Mouse (Mus musculus) T-helper 2 cell (primary cell): ENCODE results near the gene Hadhb.

Source experiments
- in situ Hi-C: fragments of 300-600 bp; cut with MboI, MseI; formaldehyde crosslinking; loops from one replicate; pipeline ENCODE4 v1.15.1; 2025; ENCODE audit warnings: high pct_unique_total_duplicates

Gene Hadhb

DNA sequence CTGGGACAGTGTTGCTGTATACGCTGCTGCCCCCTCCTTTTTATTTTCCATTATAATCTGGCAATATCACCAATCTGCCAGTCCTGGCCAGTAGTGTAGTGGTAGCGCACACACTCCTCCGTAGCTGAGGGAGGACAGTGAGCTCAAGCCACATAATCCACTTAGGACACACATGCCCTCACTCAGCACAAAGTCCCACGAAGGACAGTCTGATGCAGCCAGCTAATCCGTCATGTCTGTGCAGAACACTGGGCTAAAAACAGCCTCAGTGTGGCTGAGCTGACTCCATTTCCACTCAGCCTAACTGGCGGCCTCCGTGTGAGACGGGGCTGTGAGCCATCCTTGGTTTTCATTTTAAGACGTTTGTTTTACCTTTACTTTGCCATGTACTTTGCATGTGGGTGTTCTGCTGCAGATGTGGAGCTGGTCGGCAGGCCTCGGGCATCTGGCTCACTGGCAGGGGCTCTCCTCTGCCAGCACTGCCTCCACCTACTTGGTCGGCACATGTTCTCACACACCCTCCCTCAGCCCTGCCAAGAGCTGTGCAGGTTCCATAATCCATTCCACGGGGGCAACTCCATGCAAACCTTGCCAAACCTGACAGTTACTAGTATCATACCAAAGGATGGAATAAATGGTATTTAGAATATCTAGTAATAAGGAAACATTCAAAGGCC is 27.0 kb upstream of the Hadhb start:
- in situ Hi-C loops, result no loop called here

DNA sequence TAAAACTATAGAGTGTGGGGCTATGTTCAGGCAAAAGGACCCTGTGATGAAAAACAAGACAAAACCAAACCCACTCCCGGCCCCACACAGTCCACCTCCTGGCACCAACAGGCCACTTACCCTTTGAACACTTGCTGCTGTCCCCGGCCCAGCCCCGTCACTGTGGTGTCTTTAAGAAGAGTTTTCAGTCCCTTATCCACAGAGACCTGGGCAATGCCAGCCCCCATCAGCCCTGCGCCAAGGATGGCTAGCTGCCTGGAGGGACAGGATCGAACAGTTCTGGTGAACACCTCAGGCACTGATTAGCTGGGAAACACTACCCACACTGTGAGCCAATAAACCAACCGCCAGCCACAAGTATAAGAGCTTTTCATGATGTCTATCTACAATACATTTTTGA is 26.4 kb upstream of the Hadhb start:
- in situ Hi-C loops, result no loop called here

DNA sequence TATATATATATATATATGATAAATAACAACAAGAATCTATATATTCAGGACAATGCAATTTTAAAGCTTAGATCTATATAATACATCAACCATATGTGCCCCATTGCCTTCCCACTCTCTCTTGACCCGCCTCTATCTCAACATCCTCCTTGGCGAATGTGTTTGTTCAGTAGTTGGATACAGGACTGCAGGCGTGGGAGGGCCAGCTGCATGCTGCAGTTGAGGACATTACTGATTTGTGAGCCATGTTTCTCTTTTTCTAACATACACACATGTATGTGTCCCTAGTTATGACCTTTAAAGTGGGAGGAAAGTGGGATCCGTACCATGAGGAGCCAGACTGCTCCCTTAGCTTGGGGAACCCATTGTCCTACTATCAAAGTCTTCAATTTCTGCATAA is 23.8 kb upstream of the Hadhb start:
- in situ Hi-C loops, result no loop called here

DNA sequence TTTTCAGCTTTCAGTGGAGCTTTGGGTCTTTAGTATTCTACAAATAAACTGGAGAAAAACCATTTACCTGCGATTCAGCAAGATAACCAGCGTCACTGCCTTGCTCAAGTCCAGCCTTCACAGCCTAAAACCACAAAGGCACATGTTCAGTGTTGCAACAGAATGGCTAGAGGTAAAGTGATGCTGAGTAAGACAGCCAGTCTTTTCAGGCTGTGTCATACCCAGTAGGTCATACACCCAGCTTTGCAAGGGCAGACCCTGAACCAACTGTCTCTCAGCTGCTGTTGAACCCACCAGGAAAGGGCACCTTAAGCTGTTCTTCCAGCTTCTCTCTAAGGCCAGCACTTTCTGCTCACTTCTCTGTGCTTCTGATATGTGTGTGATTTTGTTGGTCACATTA is 22.9 kb upstream of the Hadhb start:
- in situ Hi-C loops, result no loop called here

DNA sequence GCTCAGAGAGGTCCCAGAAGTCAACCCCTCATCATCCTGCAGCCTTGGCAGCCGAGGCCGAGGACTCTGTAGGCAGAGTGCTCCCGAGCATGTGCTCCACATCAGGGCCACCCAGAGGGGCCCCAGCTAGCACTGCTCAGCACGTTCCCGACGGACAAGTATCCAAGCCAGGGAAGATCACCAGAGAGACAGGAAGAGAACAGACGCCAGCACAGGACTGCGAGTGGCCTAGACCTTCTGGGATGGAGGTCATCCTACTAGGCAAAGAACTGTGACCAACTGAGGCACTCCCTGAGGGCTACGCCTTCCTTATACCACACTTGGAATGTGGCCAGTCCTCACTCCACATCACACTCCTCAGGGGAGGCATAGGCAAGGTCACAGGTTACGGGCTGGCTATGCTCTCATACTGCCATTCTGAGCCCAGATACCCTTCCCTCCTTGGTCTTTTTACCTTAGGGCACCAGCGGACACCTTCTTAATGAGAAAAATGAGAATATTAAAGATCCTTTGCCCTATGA is 19.3 kb upstream of the Hadhb start:
- in situ Hi-C loops, result no loop called here

DNA sequence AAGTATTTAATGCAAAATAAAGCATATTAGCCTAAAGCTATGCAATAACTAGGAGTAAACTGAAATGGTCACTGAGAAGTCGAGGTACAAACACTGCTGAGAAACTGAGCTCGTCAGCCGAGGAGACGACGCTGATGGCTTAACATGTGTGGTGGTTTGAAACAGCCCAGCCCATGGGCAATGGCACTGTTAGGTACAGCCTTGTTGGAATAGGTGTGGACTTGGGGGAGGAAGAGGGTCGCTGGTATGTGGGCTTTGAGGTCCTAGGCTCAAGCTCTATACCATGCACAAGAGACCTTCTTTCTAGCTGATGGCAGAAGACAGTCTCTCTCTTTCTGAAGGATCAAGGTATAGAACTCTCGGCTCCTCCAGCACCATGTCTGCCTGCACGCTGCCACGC is 17.8 kb upstream of the Hadhb start:
- in situ Hi-C loops, result no loop called here

DNA sequence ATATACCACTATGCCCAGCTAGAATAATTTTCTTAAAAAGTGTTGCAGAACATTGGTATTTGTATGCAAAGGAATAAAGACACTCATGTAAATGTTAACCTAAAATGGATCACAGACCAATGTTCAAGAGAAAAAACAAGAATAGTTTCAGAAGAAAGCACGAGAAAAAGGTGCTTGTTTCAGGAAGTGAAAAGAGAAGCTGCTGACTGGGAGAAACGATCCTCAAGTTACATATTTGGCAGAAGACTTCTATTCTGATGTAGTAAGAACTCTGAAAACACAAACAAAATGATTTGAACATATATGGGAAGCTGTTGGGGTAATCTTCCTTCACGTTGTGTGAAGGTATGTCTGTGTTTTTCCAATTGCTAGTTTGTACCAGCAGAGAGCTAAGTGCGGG is 16.9 kb upstream of the Hadhb start:
- in situ Hi-C loops, result no loop called here

DNA sequence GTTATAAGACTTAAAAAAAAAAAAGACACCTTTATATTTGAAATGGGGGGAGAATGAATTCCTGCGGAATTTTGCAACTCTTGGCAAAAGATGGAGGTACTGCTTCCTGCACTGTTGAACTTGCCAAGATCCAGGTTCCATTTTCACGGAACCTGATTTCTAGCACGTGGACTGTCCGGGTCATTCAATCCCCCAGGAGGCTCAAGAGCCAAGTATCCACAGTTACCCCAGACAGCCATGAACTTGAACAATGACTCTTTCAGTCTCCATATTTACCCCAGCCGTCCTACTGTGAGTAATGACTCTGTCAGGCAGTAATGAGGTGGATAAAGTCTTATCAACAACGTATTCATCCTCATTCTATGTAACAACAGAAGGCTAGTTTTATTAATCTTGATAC is 8.5 kb upstream of the Hadhb start:
- in situ Hi-C loops, result no loop called here

DNA sequence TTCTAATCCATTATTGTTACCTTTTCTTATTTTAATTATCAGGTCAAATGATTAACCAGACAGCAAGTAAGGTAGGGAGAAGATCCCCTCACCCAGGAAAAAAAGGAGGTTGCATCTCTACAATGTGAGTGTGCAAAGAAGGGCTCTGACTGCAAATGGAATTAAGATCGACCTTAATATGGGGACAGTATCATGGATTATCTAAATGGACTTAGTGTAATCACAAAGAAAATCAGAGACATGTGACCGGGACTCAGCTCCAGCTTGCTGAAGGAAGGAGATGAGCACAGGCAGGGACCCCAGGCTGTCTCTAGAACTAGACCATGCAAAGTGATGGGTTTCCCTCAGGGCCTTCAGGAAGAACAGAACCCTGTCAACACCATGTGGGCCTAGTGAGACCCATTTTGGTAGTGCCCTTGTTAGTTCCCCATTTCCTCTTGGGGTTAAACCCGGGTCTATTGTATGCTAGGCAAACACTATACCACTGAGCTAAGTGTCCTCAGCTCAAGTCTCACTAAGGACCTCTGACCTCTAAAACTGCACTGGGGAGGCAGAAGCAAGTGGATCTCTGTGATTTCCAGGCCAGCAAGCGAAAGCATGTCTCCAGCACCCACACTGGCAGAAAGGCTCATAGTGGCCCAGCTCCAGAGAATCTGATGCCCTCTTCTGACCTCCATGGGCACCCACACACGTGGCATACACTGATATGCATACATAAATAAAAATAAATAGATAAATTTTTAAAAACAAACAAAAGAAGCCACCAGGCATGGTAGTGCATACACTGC is 6.7 kb upstream of the Hadhb start:
- in situ Hi-C loops, result no loop called here

DNA sequence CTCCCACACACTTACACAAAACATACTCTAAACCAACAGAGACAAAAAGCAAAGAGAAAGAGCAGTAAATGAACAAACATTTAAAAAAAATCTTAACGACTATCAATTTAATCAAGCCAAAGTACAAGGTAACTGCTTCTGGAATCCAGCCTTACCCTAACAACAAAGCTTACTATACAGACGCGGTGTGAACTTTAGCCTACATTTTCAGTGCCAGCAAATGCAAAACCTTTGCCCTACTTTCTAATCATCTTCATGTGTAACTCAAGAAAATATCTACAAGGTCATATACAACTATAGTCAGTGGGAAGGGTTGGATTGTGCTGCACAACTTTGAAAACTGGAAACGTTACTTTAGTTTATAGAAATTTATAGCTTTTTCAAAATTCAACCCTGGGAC is 3.0 kb upstream of the Hadhb start:
- in situ Hi-C loops, result loop anchor here (5.0 kb wide), 1 partner anchor 90 kb away; no protein-coding TSS in a partner anchor

DNA sequence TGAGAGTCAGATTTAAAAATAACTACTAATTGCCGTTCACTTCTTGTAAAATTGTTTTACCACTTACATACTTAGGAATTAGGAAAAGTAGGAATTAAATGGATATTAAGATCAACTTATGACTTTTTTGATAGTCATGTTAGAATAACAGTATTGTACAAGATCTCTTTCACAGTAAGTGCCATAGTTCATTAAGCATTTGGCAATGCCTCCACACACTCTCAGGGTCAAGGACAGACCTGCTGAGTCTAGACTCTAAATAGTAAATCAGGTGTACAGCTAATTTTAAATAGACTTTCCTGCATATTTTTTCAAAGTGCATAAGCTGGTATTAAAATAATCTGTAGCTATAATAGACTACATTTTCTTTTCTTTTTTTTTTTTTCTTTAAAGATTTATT is 2.6 kb upstream of the Hadhb start:
- in situ Hi-C loops, result loop anchor here (5.0 kb wide), 1 partner anchor 90 kb away; no protein-coding TSS in a partner anchor

DNA sequence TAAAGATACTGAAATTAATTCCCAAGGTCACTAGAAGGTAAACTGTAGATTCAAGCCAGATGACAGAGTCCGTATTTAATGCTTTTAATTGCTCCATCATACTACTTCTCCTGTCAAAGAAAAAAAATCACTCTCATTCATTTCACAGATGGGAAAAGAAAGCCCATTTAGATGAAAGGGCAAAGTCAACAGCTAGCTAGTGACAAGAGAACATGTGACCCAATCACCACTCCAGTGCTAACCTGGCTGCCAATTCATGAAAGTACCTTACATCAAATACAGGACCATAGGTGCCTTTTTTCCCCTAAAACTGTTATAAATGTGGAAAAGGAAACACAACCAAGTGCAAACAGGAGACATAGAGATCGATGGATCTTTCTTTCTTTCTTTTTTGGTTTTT is 1.8 kb upstream of the Hadhb start:
- in situ Hi-C loops, result loop anchor here (5.0 kb wide), 1 partner anchor 89 kb away; no protein-coding TSS in a partner anchor

DNA sequence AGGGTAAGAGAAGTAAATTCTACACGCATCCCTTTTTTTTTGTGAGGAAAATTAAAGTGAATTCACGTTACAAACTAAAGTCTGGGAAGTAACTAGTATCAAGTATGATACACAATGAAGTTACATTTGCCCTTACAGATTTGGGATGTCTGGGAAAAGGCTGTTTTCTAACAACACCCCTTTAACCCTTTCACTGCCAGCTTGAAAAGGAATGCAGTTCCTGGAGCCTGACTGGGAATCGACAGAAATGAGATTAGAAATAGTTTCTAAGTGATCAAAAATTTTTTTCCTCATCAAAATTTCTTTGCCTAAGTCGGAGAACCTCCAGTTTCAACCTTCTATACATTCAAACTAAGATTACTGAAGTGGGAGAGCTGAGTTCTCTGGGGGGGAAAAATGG is 1.0 kb upstream of the Hadhb start:
- in situ Hi-C loops, result loop anchor here (5.0 kb wide), 1 partner anchor 88 kb away; no protein-coding TSS in a partner anchor

DNA sequence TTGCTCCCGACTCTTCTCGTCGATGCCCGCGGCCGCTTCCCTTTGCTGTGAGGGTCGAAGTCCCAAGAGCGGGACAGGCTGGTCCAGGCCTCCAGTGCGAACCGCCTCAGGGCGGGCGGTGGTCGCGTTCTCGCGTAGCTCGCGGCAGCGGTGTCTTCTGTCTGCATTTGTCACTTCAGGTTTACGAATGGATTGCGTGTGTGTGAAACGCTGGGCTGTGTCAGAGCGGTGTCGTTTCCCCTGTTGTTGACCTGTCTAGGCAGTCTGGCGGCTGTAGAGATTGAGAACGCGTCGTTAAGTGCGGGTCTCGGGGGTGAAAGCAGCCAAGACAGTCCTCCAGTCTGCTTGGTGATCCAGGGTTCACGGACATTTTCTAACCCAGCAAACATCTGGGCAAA is 346 bp downstream of the Hadhb start:
- in situ Hi-C loops, result no loop called here

DNA sequence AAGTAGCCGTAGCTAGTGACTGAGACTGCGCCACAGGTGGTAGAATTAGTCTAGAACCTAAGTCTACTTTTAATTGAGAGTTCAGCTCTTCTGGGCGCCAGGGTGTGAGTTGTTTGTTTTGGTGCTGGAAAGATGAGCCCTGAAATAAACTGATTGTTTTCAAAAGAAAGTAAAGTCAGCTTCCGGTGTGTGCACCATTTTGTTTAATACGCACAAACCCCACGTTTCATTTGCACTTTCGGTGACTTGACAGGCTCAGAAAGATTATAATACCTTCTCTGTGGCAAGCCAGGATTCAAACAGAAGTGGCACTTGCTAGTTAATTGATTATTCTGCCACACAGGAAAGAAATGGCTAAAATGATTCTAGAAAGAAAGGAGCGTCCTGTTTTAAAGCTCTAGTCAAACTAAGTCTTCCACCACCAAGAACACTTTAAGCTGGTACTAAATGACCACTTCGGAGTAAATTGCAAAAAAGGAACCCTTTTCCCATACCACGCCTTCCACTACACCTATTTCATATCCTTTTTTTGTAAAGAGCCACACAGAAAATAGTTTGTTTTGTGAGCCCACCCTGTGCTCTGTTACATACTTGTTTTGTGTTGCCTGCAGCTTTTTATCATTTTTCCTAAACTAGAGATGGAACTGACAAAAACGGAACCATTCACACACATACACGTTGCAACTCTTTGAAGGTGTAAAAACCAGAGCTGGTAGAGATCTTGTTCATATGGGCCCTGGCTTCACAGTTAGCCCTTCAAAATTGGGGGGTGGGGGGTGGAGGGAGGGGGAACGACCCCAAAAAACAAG is 977 bp downstream of the Hadhb start:
- in situ Hi-C loops, result no loop called here

DNA sequence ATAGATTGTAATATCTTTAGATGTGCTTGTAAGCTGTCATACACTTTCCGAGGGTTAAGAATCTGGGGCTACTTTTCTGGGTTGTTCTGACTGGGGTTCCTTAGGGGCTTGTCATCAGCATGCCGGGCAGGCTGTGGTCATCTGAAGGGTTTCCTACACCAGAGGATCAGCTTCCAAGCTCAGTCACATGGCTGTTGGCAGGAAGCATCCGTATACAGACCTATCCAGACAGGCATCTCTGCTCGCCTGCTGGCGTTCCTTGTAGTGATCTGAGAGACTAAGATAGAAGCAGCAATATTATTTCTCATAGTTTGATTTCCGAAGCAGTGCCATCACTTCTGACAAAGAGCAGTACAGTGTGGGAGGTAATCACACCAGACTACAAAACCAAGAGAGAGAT is 4.6 kb downstream of the Hadhb start:
- in situ Hi-C loops, result no loop called here

DNA sequence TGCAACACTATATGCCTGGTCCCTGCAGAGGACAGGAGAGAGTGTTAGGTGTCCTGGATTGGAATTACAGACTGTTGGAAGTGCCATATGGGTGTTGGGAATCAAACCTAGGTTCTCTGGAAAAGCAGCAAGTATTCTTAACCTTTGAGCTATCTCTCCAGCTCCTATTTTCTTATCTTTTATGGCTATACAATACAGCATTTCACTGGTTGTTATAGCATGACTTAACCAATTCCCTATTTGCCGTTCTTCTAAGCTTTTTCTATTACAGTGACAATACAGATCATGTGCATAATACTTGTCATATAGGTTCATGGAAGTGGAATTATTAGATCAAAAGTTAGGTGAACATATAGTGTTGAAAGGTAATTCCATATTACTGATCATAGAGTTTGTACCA is 6.8 kb downstream of the Hadhb start:
- in situ Hi-C loops, result no loop called here

DNA sequence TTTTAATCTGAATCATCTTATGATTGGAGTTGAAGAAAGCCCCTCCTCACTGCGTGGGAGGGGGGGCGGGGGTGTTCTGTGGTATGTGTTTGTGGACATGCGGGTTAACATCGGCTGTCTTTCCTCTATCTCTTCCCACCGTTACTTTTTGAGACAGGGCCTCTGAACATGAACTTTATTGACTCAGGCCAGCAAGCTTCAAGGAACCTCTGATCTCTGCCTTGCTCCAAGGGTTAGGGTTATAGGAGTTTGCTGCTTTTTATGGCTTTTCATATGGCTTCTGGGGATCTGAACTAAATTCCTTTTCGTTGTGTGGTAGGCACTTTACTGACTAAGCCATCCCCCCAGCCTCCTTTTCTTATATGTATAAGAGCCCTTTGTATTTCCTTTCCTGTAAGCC is 7.3 kb downstream of the Hadhb start:
- in situ Hi-C loops, result no loop called here

DNA sequence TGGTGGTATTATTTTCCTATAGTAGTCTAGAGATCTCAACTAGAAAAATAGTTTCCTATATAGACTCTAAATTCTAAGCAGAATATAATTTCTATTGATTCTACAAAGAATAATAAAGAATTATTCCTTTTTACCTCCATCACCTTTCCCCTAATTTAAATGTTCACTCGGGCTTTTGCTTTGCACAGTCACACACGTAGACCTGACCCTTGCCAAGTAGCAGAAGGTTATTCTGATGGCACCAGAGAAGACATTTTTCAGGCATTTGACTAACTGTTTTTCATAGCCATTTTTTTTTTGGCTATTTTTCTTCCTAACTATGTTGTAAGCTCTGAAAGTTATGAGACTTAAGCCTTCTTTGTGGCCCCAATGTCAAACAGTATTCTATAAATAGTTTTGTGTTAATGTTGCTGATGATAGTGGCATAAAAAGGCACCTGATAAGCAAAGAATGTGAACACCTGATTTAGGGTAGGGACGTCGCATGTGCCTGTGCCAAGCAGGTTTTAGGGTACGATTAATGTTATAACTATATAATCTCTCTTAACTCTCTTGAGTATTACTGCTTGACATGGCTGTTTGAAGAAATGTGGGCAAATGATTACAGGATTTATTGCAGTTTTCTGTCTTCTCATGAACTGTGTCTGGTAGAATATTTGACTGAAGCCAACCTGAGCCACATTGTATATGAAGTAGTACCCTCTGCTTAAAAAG is 10.3 kb downstream of the Hadhb start:
- in situ Hi-C loops, result no loop called here

DNA sequence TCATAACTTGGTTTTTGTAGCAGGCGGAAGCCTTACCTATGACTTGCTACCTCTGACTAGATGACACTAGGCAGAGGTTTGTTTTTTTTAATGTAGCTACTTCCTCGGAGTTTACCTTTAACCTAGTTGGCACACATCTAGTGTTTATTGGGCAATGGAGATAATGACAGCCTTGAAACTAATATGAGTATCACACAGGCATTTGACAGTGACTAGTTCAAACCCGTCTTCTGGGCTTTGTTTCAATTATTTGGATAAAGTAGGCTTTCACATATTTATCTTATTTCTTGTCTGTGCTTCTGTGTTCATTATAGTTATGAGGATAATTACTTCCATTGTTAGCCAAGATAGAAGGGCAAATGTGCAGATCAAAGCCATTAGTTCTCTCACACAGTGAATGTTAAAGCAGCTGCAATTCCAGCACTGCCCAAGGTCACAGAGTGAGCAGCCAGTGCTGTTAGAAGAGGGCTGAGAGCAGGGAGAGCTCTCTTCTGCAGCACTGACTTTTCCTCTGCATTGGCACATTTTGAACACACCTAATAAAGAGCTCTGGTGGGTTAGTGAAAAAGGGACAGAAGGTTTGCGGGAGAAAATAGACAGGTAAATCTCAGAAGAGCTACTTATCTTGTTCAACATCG is 15.4 kb downstream of the Hadhb start:
- in situ Hi-C loops, result no loop called here

DNA sequence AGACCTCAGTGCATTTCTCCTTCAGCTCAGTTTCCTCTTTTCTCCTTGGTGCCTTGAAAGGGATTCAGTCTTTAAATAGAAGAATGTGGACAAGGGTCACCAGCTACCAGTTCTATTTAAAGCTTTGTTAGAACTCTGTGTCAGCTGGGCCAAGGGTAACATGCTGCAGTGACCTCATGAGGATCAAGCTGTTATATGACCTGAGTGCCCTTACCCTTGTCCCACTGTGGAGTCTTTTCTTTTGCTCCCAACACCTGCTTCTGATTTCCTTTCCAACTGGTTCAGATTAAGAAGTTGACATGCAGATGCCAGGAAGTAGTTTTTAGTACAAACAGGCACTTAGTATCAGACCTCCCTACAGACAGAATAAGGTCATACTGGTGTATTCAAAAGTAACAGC is 17.1 kb downstream of the Hadhb start:
- in situ Hi-C loops, result no loop called here
